Mouse (Mus musculus) kidney, adult 11 months (tissue): Measurements from ENCODE around the gene Spata31d1d.
"Not testable (repeated sequence)": the region's sequence is repeated elsewhere in the genome, so short reads cannot be mapped to it uniquely, and the experiment has no call there.

Experiments used
- DNase-seq: peaks from one replicate; pipeline ENCODE4 v3.0.0; 2022

The Spata31d1d gene

GRCm38 (mm10) chr13:59731652-59732051 lies at the start of gene Spata31d1d:
Gene Spata31d1d (minus strand): TSS chr13:59731752.
- DNase-seq, result no peak

- DNase-seq, result not testable (repeated sequence)
Observed at GRCm38 (mm10) chr13:59779744-59780264, 48.3 kb upstream of the Spata31d1d start.

GRCm38 (mm10) chr13:59779213-59779612 lies 47.7 kb upstream of the Spata31d1d start:
- no peak for DNase-seq

GRCm38 (mm10) chr13:59775168-59775567 lies 43.6 kb upstream of the Spata31d1d start:
- DNase-seq, result no peak

- DNase-seq, result peak; percentile 61
Observed at GRCm38 (mm10) chr13:59771257-59771656, 39.7 kb upstream of the Spata31d1d start.

- no peak for DNase-seq
Observed at GRCm38 (mm10) chr13:59770847-59771246, 39.3 kb upstream of the Spata31d1d start.

- DNase-seq, result peak; percentile 83
Observed at GRCm38 (mm10) chr13:59770164-59770562, 38.6 kb upstream of the Spata31d1d start.

- DNase-seq, result peak; percentile 98
Observed at GRCm38 (mm10) chr13:59769296-59770163, 38.0 kb upstream of the Spata31d1d start, which contains the start of gene Isca1. Gene Isca1 (minus strand): TSS chr13:59769810.

GRCm38 (mm10) chr13:59768531-59768930 lies 37.0 kb upstream of the Spata31d1d start:
- peak; percentile 21 for DNase-seq

GRCm38 (mm10) chr13:59766786-59767515 lies 35.4 kb upstream of the Spata31d1d start:
- peak; percentile 70 for DNase-seq

GRCm38 (mm10) chr13:59762791-59763190 lies 31.2 kb upstream of the Spata31d1d start:
- DNase-seq, result no peak

- no peak for DNase-seq
Observed at GRCm38 (mm10) chr13:59756906-59757305, 25.4 kb upstream of the Spata31d1d start.

GRCm38 (mm10) chr13:59750310-59750709 lies 18.8 kb upstream of the Spata31d1d start:
- DNase-seq, result no peak

- DNase-seq, result peak; percentile 35
Observed at GRCm38 (mm10) chr13:59746711-59747110, 15.2 kb upstream of the Spata31d1d start, which contains the start of gene 1700014D04Rik. Gene 1700014D04Rik (minus strand): TSS chr13:59746752.

GRCm38 (mm10) chr13:59746164-59746563 lies 14.6 kb upstream of the Spata31d1d start:
- DNase-seq, result no peak

- no peak for DNase-seq
Observed at GRCm38 (mm10) chr13:59745462-59745861, 13.9 kb upstream of the Spata31d1d start.

- no peak for DNase-seq
Observed at GRCm38 (mm10) chr13:59741697-59742096, 10.1 kb upstream of the Spata31d1d start.

GRCm38 (mm10) chr13:59741096-59741495 lies 9.5 kb upstream of the Spata31d1d start:
- DNase-seq, result no peak

- DNase-seq, result no peak
Observed at GRCm38 (mm10) chr13:59739397-59739796, 7.8 kb upstream of the Spata31d1d start.

GRCm38 (mm10) chr13:59738455-59738854 lies 6.9 kb upstream of the Spata31d1d start:
- no peak for DNase-seq

GRCm38 (mm10) chr13:59735190-59735589 lies 3.6 kb upstream of the Spata31d1d start:
- no peak for DNase-seq

- DNase-seq, result not testable (repeated sequence)
Observed at GRCm38 (mm10) chr13:59734347-59734746, 2.8 kb upstream of the Spata31d1d start.

- no peak for DNase-seq
Observed at GRCm38 (mm10) chr13:59733936-59734335, 2.4 kb upstream of the Spata31d1d start.
